Mouse (Mus musculus) forebrain, embryonic 16.5 days (tissue): ENCODE results near the gene Tha1. TPM values are rescaled to one million over a fixed set of nuclear protein-coding genes. Genes with fewer than 3 reads are reported as not detected.

Source experiments
- ATAC-seq: fragments of 200-750 bp; cut with Nextera tagmentation; 2 replicates; pipeline ENCODE4 v1.8.0; 2017; ENCODE audit warnings: mild to moderate bottlenecking, moderate library complexity
- H3K27ac ChIP-seq: fragments of 300-500 bp; sonication (generic); 2 replicates; pipeline ENCODE4 v1.5.1; 2014; ENCODE audit warnings: low read length, control low read depth
- H3K27me3 ChIP-seq: fragments of 300-500 bp; sonication (generic); replicated peaks from 2 replicates; pipeline ENCODE4 v1.6.1; 2014; ENCODE audit warnings: low read length; ENCODE audit not compliant: control insufficient read depth, insufficient read depth
- H3K36me3 ChIP-seq: fragments of 300-500 bp; sonication (generic); 2 replicates; pipeline ENCODE4 v1.6.1; 2014; ENCODE audit not compliant: control insufficient read depth, insufficient read depth
- H3K4me1 ChIP-seq: fragments of 300-500 bp; sonication (generic); replicated peaks from 2 replicates; pipeline ENCODE4 v1.6.1; 2014; ENCODE audit warnings: low read length; ENCODE audit not compliant: control insufficient read depth, insufficient read depth
- H3K4me2 ChIP-seq: fragments of 300-500 bp; sonication (generic); 2 replicates; pipeline ENCODE4 v1.6.1; 2014; ENCODE audit warnings: mild to moderate bottlenecking, low read length, control low read depth
- H3K4me3 ChIP-seq: fragments of 300-500 bp; sonication (generic); replicated peaks from 2 replicates; pipeline ENCODE4 v1.5.1; 2014; ENCODE audit warnings: mild to moderate bottlenecking, low read length, control low read depth
- H3K9ac ChIP-seq: fragments of 300-500 bp; sonication (generic); replicated peaks from 2 replicates; pipeline ENCODE4 v1.6.1; 2014; ENCODE audit warnings: low read depth, low read length, control low read depth
- H3K9me3 ChIP-seq: fragments of 300-500 bp; sonication (generic); 2 replicates; pipeline ENCODE4 v1.6.1; 2016; ENCODE audit warnings: low read length; ENCODE audit not compliant: control insufficient read depth
- WGBS: fragments of 180-500 bp; shearing (Covaris S2); extraction: QIAGEN DNeasy Blood & Tissue Kit; methylation state at CpG from one replicate; pipeline ENCODE4 v1.1.7; 2014; 5-methylcytosine and 5-hydroxymethylcytosine counted together
- polyA plus RNA-seq: library from polyadenylated mRNA; unstranded; fragments of >200 nt; fragmentation: Nextera tagmentation; extraction: Ambion mirVana; gene quantifications from 2 replicates; pipeline ENCODE4 v1.2.1, GENCODE M21; 2015

Tha1 gene
- polyA plus RNA-seq = 3.7 and 5.4 TPM in 2 replicates

DNA sequence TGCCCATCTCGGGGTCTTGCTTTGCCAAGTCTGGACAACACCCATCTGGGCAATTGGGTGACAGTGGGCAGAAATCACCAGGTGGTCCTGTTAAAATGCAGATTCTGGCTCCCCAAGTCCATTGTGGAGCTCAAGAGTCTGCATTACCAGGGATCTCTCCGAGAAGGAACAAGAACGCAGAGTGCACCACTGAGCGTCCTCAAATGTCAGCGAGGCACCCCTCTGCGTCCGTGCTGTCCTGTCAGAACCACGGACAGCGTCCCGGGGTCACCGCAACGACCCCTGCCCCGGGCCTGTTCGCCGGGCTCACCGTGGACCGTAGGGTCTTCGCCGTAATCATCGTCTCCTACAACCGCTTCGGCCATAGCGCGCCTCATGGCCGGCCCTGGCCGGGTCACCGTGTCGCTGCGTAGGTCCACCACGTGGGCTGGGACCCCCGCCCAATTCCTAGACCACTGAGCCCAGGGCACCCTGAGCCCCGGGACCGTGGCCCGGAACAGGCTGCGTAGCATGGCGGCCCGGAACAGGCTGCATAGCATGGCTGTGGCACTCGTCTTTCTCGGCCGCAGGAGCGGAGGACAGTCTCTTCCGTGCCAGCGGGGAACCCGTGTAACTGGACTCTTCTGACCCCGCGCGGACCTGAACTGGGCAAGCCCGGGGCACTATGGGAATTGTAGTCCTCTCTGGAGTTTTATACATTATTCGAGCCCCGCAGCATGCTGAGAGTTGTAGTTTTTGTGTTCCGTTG is at the start of gene Tha1:
Gene Tha1 (minus strand): TSS at position 621 of the 748 bp plus-strand sequence.
- Histone ChIP-seq H3K27ac (no peak within 1 kb of the TSS), H3K4me1 (peaks cover 21% of the 10 kb centered on the region), H3K9me3 (no peaks in the 10 kb centered on the region), H3K27me3 (no peaks in the 10 kb centered on the region), H3K36me3 (no peaks in the 10 kb centered on the region), H3K4me2 (peak within 1 kb of the TSS; percentile 98), H3K9ac (peak within 1 kb of the TSS; percentile 93), H3K4me3 (peak within 1 kb of the TSS; percentile 93)
- WGBS = 2% methylated on average over 51 of the region's 51 CpGs
- ATAC-seq = peak; percentile 75

DNA sequence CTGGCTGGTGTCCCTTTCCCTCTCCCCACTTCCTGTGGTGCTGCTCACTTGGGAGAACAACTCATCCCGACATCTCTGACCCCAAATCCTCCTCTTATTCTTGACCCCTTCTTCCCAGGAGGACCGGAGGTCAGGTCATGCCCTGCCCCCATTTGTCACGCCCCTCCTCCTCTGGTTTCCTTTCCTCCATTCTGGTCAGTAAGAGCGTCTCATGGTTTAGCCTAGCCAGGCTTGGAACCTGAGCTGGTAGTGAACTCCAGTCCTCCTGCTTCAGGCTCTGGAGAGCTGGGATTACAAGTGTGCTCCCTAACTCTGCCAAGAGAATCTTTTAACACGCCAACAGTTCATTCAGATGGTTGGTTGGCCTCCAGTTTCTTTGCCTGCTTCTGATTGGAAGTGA is 45.9 kb upstream of the Tha1 start:
- Histone ChIP-seq H3K36me3 (no peaks in the 10 kb centered on the region), H3K27ac (no peak overlapping the region), H3K9me3 (no peaks in the 10 kb centered on the region), H3K9ac (no peak overlapping the region), H3K4me3 (no peak overlapping the region), H3K4me1 (no peaks in the 10 kb centered on the region), H3K27me3 (no peaks in the 10 kb centered on the region), H3K4me2 (no peak overlapping the region)
- no peak for ATAC-seq
- WGBS = 20% methylated on average over 5 of the region's 5 CpGs

DNA sequence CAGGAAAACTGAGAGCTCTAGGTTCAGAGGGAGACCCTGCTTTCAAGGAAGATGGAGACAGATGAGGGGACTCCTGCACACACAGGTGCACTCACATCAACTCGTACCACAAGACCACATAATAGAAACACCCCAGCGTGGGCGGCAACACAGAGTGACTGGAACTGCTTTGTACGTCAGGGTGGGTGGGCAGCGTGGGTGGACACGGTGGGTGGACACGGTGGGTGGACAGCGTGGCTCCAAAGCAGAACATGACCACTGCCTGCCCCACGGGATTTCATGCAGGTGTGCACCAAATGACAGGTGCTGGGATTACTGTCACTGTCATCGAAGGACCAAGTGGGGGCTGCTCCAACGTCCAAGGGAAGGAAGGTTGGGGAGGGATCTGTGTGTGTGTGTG is 45.3 kb upstream of the Tha1 start:
- no peak overlapping the region for H3K9ac ChIP-seq
- no peak overlapping the region for H3K4me3 ChIP-seq
- WGBS = 82% methylated on average over 11 of the region's 11 CpGs
- H3K27ac ChIP-seq = no peak overlapping the region
- H3K4me1 ChIP-seq = no peaks in the 10 kb centered on the region
- no peak for ATAC-seq
- H3K27me3 ChIP-seq = no peaks in the 10 kb centered on the region
- H3K9me3 ChIP-seq = no peaks in the 10 kb centered on the region
- no peaks in the 10 kb centered on the region for H3K36me3 ChIP-seq
- no peak overlapping the region for H3K4me2 ChIP-seq

DNA sequence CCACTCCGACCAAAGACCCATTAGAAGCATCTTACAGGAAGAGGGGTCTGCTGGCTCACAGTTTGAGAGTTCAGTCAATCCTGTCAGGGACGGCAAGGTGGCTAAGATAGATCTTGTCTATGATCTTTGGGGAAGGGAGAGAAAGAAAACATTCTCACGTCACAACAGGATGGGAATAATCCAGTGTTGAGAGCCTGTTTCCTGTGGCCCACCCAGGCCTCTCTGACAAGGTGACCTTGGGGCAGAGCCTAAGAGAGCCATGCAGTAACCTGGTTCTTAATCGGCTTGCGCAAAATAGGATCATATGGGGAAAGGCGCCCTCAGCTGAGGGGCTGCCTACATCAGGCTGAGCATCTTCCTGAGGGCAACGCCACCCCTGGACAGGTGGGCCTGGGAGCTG is 42.6 kb upstream of the Tha1 start:
- no peak for ATAC-seq
- WGBS = 95% methylated on average over 7 of the region's 7 CpGs
- H3K4me3 ChIP-seq = no peak overlapping the region

DNA sequence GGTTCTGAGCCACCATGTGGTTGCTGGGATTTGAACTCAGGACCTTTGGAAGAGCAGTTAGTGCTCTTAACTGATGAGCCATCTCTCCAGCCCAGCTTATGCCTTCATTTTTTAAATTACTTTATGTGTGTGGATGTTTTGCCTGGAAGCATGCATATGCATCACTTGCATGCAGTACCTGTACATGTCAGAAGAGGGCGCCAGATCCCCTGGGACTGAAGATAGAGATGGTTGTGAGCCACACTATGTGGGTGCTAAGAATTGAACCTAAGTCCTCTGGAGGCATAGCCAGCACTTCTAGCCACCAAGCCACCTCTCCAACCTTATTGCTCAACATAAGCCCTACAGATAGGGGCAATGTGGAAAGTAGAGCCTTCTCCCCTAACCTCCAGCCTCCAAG is 42.1 kb upstream of the Tha1 start:
- H3K9me3 ChIP-seq = no peaks in the 10 kb centered on the region
- no peak overlapping the region for H3K4me2 ChIP-seq
- H3K36me3 ChIP-seq = no peaks in the 10 kb centered on the region
- H3K4me3 ChIP-seq = no peak overlapping the region
- no peak for ATAC-seq
- no peaks in the 10 kb centered on the region for H3K27me3 ChIP-seq
- WGBS = 52% methylated on average over 1 of the region's 1 CpGs
- H3K9ac ChIP-seq = no peak overlapping the region
- no peak overlapping the region for H3K27ac ChIP-seq
- H3K4me1 ChIP-seq = no peaks in the 10 kb centered on the region

More for the DNA sequence above, 42.6 kb upstream of the Tha1 start:
- Histone ChIP-seq H3K36me3 (no peaks in the 10 kb centered on the region), H3K4me1 (no peaks in the 10 kb centered on the region), H3K9me3 (no peaks in the 10 kb centered on the region), H3K27me3 (no peaks in the 10 kb centered on the region), H3K27ac (no peak overlapping the region), H3K9ac (no peak overlapping the region), H3K4me2 (no peak overlapping the region)

DNA sequence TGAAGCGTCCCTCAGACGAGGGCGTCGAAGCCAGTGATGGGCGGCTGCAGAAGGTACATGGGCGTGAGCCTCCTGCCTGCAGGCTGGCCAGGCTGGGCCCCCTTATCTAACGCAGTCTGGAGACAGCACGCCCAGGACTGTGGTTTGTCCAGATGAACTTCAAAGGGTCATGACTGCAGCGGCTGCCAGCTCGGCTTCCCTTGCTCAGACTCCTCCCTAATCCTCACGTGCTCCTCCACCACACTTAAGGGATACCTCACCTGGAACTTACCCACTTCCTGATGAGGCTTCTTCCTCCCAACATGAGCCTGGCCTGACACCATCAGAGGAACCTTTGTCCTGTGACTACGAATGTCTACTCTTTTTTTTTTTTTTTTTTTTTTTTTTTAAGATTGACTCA is 41.2 kb upstream of the Tha1 start:
- H3K9ac ChIP-seq = no peak overlapping the region
- WGBS = 81% methylated on average over 12 of the region's 12 CpGs
- no peak overlapping the region for H3K4me3 ChIP-seq
- no peak overlapping the region for H3K4me2 ChIP-seq
- no peaks in the 10 kb centered on the region for H3K4me1 ChIP-seq
- ATAC-seq = no peak
- H3K27ac ChIP-seq = no peak overlapping the region
- no peaks in the 10 kb centered on the region for H3K27me3 ChIP-seq
- no peaks in the 10 kb centered on the region for H3K9me3 ChIP-seq
- no peaks in the 10 kb centered on the region for H3K36me3 ChIP-seq

DNA sequence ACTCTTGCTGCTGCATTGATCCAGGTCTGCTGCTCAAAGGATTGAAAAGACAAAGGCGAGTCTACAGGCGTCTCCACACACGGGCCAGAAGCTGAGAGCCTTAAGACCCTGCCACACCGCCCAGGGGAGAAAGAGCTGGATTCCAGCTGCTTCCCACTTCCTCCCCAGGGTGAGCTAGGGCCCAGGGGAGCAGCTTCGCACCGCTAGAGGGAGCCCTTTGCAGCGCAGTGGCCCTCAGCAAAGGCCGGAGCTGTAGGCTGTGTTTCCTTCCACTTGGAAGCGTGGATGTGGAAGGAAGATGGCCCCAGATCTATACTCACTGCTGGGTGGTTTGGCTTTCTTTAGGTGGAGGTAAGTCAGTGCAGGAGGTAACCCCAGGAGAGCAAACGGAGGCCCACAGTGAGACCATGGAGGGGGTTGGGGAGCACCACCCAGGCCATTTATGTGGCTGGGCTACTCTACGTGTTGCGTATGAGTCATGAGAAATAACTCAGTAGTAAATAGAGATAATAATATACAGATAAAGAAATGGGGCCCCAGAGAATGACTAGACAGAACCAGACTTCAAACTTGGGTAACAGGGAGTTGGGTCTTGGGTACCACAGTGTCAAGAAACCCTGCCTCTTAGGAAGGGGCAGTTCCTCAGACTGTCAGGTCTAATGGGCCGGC is 39.5 kb upstream of the Tha1 start:
- Histone ChIP-seq H3K9ac (no peak overlapping the region), H3K4me2 (peak overlapping the region; percentile 17; the same call in 1 of the 2 replicates), H3K9me3 (no peaks in the 10 kb centered on the region), H3K4me3 (no peak overlapping the region), H3K27ac (no peak overlapping the region), H3K27me3 (no peaks in the 10 kb centered on the region), H3K4me1 (no peaks in the 10 kb centered on the region), H3K36me3 (no peaks in the 10 kb centered on the region)
- ATAC-seq = peak; percentile 61; the same call in 1 of the 2 replicates
- WGBS = 29% methylated on average over 13 of the region's 13 CpGs

DNA sequence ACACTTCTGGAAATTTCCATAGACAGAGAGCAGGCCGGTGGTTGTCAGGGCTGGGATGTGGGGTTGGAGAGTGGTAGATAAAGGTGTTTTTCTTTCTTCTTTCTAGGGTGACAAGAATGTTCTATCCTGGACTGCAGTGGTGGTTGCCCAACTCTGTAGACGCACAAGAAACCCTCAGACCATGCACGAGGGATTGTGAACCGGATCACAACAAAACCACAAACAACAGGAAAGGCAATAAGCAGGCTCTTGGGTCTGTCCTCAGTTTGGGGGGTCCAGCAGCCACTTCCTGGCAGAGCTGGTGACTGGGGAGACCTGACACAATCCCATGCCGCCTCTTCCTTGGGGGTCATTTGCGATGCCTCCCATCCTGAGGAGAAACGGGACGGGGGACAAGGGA is 36.1 kb upstream of the Tha1 start:
- WGBS = 94% methylated on average over 8 of the region's 8 CpGs
- H3K4me1 ChIP-seq = no peaks in the 10 kb centered on the region
- no peak for ATAC-seq

DNA sequence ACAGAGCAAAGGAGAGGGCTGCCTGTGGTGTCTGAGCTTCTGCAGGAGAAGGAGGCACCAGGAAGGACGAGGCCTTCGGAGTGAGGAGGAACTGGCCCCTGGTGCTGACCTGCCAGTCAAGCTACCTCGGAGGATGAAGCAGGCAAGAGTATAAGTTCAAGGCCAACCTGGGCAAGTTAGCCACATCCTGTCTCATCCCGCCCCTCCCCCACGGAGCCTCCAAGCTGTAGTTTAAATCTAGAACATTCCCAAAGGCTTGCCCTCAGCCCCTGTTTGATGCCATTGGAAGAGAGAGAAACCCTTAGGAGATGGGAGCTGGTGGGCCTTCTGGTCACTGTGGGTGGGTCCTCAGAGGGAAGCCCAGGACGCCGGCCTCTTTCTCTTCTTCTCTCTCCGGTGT is 31.2 kb upstream of the Tha1 start:
- no peaks in the 10 kb centered on the region for H3K4me1 ChIP-seq
- 85% methylated on average over 8 of the region's 8 CpGs for WGBS
- no peaks in the 10 kb centered on the region for H3K27me3 ChIP-seq
- no peak overlapping the region for H3K9ac ChIP-seq
- H3K27ac ChIP-seq = no peak overlapping the region
- H3K9me3 ChIP-seq = no peaks in the 10 kb centered on the region
- H3K4me2 ChIP-seq = no peak overlapping the region
- H3K36me3 ChIP-seq = no peaks in the 10 kb centered on the region
- ATAC-seq = no peak
- H3K4me3 ChIP-seq = no peak overlapping the region

More for the DNA sequence above, 36.1 kb upstream of the Tha1 start:
- H3K36me3 ChIP-seq = no peaks in the 10 kb centered on the region
- no peak overlapping the region for H3K4me2 ChIP-seq
- H3K27ac ChIP-seq = no peak overlapping the region
- H3K9ac ChIP-seq = no peak overlapping the region
- no peaks in the 10 kb centered on the region for H3K27me3 ChIP-seq
- no peaks in the 10 kb centered on the region for H3K9me3 ChIP-seq
- no peak overlapping the region for H3K4me3 ChIP-seq
